Mouse (Mus musculus) ES-E14 (cell line): ENCODE results near the gene Hpn.

Experiments
- CHD2 ChIP-seq: IDR thresholded peaks from 2 replicates; pipeline ENCODE4 v1.6.1; 2014; ENCODE audit warnings: mild to moderate bottlenecking, low read depth, low read length, inconsistent platforms
- MAFK ChIP-seq: IDR thresholded peaks from 2 replicates; pipeline ENCODE4 v1.6.1; 2014; ENCODE audit warnings: mild to moderate bottlenecking, low read depth, low read length, inconsistent platforms; ENCODE audit not compliant: insufficient read depth
- ZNF384 ChIP-seq: IDR thresholded peaks from 2 replicates; pipeline ENCODE4 v1.6.1; 2012; ENCODE audit warnings: low read depth, low read length, inconsistent platforms

DNA sequence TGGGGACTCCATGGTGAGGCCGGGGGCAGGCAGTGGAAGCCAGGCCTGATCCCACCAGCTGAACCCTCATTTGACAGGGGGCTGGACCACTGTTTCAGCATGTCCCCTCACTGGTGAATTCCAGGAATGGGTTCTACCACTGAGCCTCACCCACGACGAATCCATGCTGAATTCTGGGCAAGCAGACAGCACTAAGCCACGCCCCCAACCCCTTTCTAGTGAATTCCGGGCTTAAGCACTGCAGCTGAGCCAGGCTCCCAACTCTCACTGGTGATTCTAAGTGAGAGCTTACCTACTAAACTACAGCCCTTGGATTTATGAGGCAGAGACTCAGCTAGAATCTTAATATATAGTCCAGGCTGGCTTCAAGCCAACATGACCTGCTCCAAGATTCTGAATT lies 47.3 kb downstream of the Hpn start:
- TF ChIP-seq ZNF384 (no peak), CHD2 (no peak), MAFK (no peak)
